Mouse (Mus musculus): ENCODE data around the gene Tap1. TPM values are rescaled to one million over a fixed set of nuclear protein-coding genes. Genes with fewer than 3 reads are reported as not detected.

Gene Tap1
- 207 TPM for polyA plus RNA-seq (2017; shearing (Covaris generic))

DNA sequence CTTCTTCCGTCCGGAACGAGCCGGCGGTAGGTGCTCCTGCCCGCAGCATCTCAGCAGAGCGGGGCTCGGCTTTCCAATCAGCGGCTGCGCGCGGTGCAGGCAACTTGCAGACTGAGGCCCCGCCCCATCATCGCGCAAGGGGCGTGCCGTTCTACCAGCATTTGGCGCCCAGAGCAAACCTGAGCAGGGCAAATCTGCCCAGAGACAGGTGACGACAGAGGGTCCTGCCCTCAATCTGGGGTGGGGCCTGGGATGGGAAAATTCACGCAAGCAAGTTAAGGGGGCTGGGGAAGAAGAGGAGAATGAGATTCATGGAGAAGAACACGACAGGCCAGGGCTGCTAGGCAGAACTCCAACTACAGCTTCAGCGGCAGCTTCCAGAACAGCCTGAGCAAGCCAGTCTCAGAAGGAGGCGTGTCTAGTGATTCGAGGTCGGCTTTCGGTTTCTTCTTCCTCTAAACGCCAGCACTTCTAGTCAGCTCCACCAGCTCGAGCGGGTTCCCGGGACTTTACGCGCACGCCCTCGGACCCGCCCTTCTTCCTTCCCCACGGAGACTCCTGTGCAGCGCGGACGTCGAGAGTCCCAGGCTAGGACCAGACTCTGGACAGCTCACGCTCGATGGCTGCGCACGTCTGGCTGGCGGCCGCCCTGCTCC lies at the start of gene Tap1, which contains the start of gene Psmb9:
TSS of gene Tap1 (plus strand) at position 293 of the 656 bp plus-strand sequence.
TSS of gene Psmb9 (minus strand) at position 504 of the 656 bp plus-strand sequence.

DNA sequence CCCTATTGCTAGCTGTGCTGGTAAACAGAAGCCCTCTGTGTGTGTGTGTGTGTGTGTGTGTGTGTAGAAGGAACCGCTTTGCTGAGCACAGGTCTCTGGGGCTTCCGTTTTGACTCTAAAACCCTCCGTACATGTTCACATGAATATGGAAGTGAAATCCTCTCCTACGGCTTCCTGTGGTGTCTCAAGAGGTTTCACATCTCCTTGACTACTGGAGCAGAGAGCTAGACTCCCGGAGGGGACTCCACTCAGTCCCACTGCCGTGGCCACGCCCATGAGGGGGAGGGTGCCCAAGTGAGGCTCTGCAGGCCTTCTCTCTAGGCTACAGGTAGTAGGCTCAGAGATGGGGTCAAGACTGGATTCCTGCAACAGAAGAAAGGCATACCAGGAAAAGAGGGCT lies 44.3 kb upstream of the Tap1 start, which contains the start of gene H2-DMb2:
TSS of gene H2-DMb2 (plus strand) at position 275 of the 400 bp plus-strand sequence.

DNA sequence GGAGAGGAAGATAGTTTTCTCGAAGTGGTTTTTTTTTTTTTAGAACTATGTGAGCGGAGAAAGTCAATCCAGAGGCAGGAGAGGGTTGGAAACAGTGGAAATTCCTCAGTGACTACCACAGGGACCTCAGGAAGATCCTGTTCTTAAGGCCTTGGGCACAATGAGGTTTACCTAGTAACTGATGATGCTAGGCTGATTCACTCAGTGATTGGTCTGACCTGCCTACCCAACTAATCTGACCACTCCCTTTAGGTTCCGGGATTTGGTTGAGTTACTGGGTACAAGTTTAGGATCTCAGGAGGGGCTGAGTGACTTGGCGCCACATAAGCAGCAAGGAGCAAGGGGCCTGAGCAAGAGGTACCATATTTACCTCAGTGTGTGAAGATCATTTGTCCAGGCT lies 34.4 kb upstream of the Tap1 start, which contains the start of gene H2-DMb1:
TSS of gene H2-DMb1 (plus strand) at position 150 of the 400 bp plus-strand sequence.

DNA sequence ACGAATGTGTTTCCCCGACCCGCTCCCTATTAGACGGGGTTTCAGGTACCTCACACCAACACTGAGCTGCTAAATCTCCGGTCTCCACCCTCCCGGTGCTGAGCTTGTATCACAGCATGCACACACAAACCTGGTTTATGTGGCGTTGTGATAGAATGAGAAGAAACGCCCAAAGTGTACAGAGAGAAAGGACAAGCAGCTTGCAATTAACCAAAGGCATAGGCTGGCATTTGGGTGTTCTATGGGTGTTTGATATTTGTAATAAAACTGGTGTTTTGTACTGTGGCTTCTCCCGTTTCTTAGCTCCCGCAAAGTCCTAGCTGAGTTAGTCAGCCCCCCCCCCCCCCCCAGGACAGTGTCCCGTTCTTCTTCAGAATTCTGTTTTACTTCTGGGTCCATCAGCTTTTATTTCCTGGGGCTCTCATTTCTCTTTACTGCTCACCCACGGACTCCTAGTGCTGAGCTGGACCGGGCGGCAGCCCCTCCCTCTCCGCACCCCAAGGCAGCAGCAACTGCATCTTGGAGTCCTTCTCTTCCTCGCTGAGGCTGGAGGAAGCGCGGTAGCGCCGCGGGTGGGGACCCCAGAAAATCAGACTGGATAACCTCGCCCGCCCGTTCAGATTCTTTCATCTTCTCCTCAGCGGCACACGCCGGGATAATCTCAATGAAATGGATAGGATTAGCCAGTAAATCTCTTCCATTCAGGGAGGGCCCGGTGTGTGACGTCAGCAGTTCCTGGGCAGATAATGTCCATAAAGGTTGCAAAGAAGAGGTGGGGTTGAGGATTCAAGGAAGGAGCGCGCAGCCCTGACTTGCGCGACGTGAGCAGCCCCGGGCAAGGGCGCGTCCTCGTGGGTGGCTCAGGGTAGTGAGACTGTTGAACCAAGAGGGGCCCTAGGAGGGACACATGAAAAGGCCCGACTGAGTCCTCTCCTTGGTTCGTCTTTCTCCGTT lies 9.9 kb downstream of the Tap1 start, which contains the start of gene Psmb8:
TSS of gene Psmb8 (plus strand) at position 781 of the 954 bp plus-strand sequence.

DNA sequence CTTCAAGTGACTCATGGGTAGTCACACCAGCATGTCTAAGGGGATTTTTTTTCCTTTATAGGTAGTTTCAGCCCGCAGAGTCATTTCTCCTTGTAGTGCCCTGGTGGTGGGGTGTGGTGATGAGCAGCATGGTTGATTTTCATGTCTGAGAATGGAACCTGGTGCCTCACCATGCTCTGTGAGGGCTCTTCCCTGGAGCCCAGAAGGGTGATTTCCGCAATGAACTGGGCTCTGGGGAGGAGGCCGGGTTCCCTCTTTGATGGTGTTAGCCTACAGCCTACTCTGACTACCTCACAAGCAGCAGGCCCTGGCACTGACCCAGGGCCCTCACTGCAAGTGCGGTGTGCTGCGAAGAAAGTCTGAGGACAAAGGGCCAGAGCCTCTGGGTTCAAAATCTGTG lies 16.1 kb downstream of the Tap1 start, which contains the start of gene Tap2:
TSS of gene Tap2 (plus strand) at position 84 of the 400 bp plus-strand sequence.

DNA sequence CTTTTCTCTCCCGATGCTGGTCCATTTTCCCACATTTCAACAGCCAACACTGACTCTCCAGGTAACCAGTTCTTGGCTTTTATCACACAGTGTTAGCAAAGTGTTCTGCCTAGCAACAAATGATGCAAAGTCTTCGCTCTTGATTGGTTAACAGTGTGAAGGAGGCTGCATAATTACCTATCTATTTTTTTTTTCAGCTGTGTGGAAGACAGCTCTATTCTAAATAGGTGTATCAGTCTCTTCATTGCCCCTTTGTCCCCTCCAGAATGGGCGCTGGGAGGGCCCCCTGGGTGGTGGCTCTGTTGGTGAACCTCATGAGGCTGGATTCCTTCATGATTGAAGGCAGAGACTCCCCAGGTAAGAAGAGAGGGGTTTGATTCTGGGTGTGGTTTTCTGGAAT lies 51.4 kb downstream of the Tap1 start, which contains the start of gene H2-Ob:
TSS of gene H2-Ob (plus strand) at position 198 of the 400 bp plus-strand sequence.

Other genes with a start within 250 kb of the Tap1 start
- 83.9 TPM for gene Pfdn6, start 247.2 kb upstream of the Tap1 start, polyA plus RNA-seq (2017; shearing (Covaris generic))
- 39.0 TPM for gene Wdr46, start 246.9 kb upstream of the Tap1 start, polyA plus RNA-seq (2017; shearing (Covaris generic))
- gene B3galt4, start 236.1 kb upstream of the Tap1 start, polyA plus RNA-seq (2017; shearing (Covaris generic)), result 8.6 TPM
- 38.1 TPM for gene Vps52, start 231.7 kb upstream of the Tap1 start, polyA plus RNA-seq (2017; shearing (Covaris generic))
- 2,394 TPM for gene Rps18, start 231.6 kb upstream of the Tap1 start, polyA plus RNA-seq (2017; shearing (Covaris generic))
- 13,530 TPM for gene H2-K1, start 187.2 kb upstream of the Tap1 start, polyA plus RNA-seq (2017; shearing (Covaris generic))
- 26.1 TPM for gene Ring1, start 162.9 kb upstream of the Tap1 start, polyA plus RNA-seq (2017; shearing (Covaris generic))
- gene H2-Ke6, start 159.5 kb upstream of the Tap1 start, polyA plus RNA-seq (2017; shearing (Covaris generic)), result 225 TPM
- gene Slc39a7, start 155.9 kb upstream of the Tap1 start, polyA plus RNA-seq (2017; shearing (Covaris generic)), result 137 TPM
- 78.8 TPM for gene Rxrb, start 155.7 kb upstream of the Tap1 start, polyA plus RNA-seq (2017; shearing (Covaris generic))
- gene Col11a2, start 148.1 kb upstream of the Tap1 start, polyA plus RNA-seq (2017; shearing (Covaris generic)), result 0.27 TPM
- 1.2 TPM for gene H2-Oa, start 95.2 kb upstream of the Tap1 start, polyA plus RNA-seq (2017; shearing (Covaris generic))
- 12.1 TPM for gene H2-DMa, start 68.0 kb upstream of the Tap1 start, polyA plus RNA-seq (2017; shearing (Covaris generic))
- 260 TPM for gene Brd2, start 64.9 kb upstream of the Tap1 start, polyA plus RNA-seq (2017; shearing (Covaris generic))
- gene H2-DMb2, start 44.2 kb upstream of the Tap1 start, polyA plus RNA-seq (2017; shearing (Covaris generic)), result 0.28 TPM
- gene H2-DMb1, start 34.5 kb upstream of the Tap1 start, polyA plus RNA-seq (2017; shearing (Covaris generic)), result 1.0 TPM
- gene Psmb9, start 211 bp downstream of the Tap1 start, polyA plus RNA-seq (2017; shearing (Covaris generic)), result 283 TPM
- gene Psmb8, start 10.2 kb downstream of the Tap1 start, polyA plus RNA-seq (2017; shearing (Covaris generic)), result 746 TPM
- gene Tap2, start 16.0 kb downstream of the Tap1 start, polyA plus RNA-seq (2017; shearing (Covaris generic)), result 259 TPM
- 20.6 TPM for gene H2-Ob, start 51.4 kb downstream of the Tap1 start, polyA plus RNA-seq (2017; shearing (Covaris generic))
- gene H2-Ab1, start 70.1 kb downstream of the Tap1 start, polyA plus RNA-seq (2017; shearing (Covaris generic)), result 0.38 TPM
- gene H2-Aa, start 100.3 kb downstream of the Tap1 start, polyA plus RNA-seq (2017; shearing (Covaris generic)), result 0.44 TPM
- 0.48 TPM for gene H2-Eb1, start 118.3 kb downstream of the Tap1 start, polyA plus RNA-seq (2017; shearing (Covaris generic))
- not detected for gene H2-Eb2, start 138.1 kb downstream of the Tap1 start, polyA plus RNA-seq (2017; shearing (Covaris generic))
- gene Btnl2, start 167.3 kb downstream of the Tap1 start, polyA plus RNA-seq (2017; shearing (Covaris generic)), result 0.15 TPM
- gene Btnl1, start 189.6 kb downstream of the Tap1 start, polyA plus RNA-seq (2017; shearing (Covaris generic)), result not detected
- 1.2 TPM for gene BC051142, start 211.3 kb downstream of the Tap1 start, polyA plus RNA-seq (2017; shearing (Covaris generic))

Data from effector memory CD4-positive, alpha-beta T cell, adult 7 months (primary cell).